Mouse (Mus musculus) adrenal gland, adult 18-20 months (tissue): Measurements from ENCODE around the gene Nrxn3. TPM values are rescaled to one million over a fixed set of nuclear protein-coding genes. Genes with fewer than 3 reads are reported as not detected.

Experiments
- DNase-seq, 2 experiments: peaks; one replicate each; pipeline ENCODE4 v3.0.0; 2021 to 2022; ENCODE audit warnings: low spot score in 2 of 2
- total RNA-seq, 2 experiments: library from RNA; stranded (reverse); gene quantifications; 1 replicate in 1 of 2; 2 replicates in 1 of 2; pipeline ENCODE4 v1.2.3; 2021

Gene Nrxn3
- total RNA-seq, 2 experiments from 2014 or later = 0.06 to 0.07 TPM

GRCm38 (mm10) chr12:89896901-89897300 is 1174.2 kb downstream of the Nrxn3 start:
- DNase-seq = no peak

GRCm38 (mm10) chr12:89909578-89909977 is 1186.9 kb downstream of the Nrxn3 start:
- DNase-seq = no peak

- no peak for DNase-seq
Measured at GRCm38 (mm10) chr12:89918138-89918829, 1195.6 kb downstream of the Nrxn3 start.

- no peak for DNase-seq
Measured at GRCm38 (mm10) chr12:89932338-89932737, 1209.7 kb downstream of the Nrxn3 start.

GRCm38 (mm10) chr12:89933630-89934029 is 1211.0 kb downstream of the Nrxn3 start:
- no peak for DNase-seq

GRCm38 (mm10) chr12:89940746-89941145 is 1218.1 kb downstream of the Nrxn3 start:
- DNase-seq = no peak

- DNase-seq = no peak
Measured at GRCm38 (mm10) chr12:89945911-89946502, 1223.3 kb downstream of the Nrxn3 start.

GRCm38 (mm10) chr12:89946522-89946921 is 1223.8 kb downstream of the Nrxn3 start:
- DNase-seq = no peak

- no peak for DNase-seq
Measured at GRCm38 (mm10) chr12:89953237-89953636, 1230.6 kb downstream of the Nrxn3 start.

- DNase-seq = no peak
Measured at GRCm38 (mm10) chr12:89953649-89954048, 1231.0 kb downstream of the Nrxn3 start.

- no peak for DNase-seq
Measured at GRCm38 (mm10) chr12:89954441-89955070, 1231.9 kb downstream of the Nrxn3 start.

GRCm38 (mm10) chr12:89963073-89963472 is 1240.4 kb downstream of the Nrxn3 start:
- DNase-seq = no peak

GRCm38 (mm10) chr12:89976648-89977047 is 1254.0 kb downstream of the Nrxn3 start:
- no peak for DNase-seq

GRCm38 (mm10) chr12:89977479-89977878 is 1254.8 kb downstream of the Nrxn3 start:
- DNase-seq = no peak

- no peak for DNase-seq
Measured at GRCm38 (mm10) chr12:89979190-89979589, 1256.5 kb downstream of the Nrxn3 start.

- DNase-seq = no peak
Measured at GRCm38 (mm10) chr12:89982445-89982844, 1259.8 kb downstream of the Nrxn3 start.

GRCm38 (mm10) chr12:89983399-89983798 is 1260.7 kb downstream of the Nrxn3 start:
- no peak for DNase-seq

- no peak for DNase-seq
Measured at GRCm38 (mm10) chr12:89986219-89986618, 1263.5 kb downstream of the Nrxn3 start.

GRCm38 (mm10) chr12:89993273-89993672 is 1270.6 kb downstream of the Nrxn3 start:
- no peak for DNase-seq

- no peak for DNase-seq
Measured at GRCm38 (mm10) chr12:89995392-89995791, 1272.7 kb downstream of the Nrxn3 start.

- no peak for DNase-seq
Measured at GRCm38 (mm10) chr12:90010280-90010679, 1287.6 kb downstream of the Nrxn3 start.

GRCm38 (mm10) chr12:90013958-90014357 is 1291.3 kb downstream of the Nrxn3 start:
- no peak for DNase-seq
